Mouse (Mus musculus) ES-Bruce4 (cell line): ENCODE measurements around the gene Platr17.
A peak's percentile ranks its signal among the peaks of the same experiment; 100 is the strongest.

ENCODE experiments used
- CTCF ChIP-seq: IDR thresholded peaks from one replicate; pipeline ENCODE4 v1.8.1; 2011; ENCODE audit warnings: low read depth, low read length
- EP300 ChIP-seq: IDR thresholded peaks from 2 replicates; pipeline ENCODE4 v1.6.1; 2011; ENCODE audit warnings: low read depth, low read length; ENCODE audit not compliant: insufficient read depth

DNA sequence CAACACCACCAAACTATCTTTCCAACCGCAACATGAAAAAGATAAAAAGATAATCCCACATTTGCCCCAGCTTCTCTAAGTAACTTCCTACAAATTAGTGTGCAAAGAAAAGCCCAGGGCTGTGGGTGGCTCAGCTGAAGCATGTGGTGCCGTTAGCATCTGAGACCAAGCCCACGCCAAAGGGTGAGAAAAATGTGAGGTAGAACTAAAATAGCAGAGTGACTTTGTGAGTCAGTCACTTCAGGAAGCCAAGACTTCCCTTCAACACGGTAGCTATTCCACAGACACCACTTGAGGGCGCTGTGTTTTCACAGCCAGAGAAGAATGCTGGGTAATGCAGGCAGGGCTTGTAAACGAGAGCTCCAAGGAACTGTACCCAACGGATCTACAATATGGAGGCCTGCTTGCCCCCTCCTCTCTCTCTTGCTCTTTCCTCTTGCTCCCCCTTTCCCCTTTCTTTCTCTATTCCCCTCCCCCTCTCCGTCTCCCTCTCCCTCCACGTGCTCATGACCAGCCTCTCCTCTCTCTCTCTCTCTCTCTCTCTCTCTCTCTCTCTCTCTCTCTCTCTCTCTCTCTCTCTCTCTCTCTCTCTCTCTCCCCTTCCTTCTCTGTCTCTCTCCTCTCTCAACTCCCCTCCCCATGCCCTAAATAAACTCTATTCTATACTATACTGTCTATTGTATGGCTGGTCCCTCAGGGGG lies 39.5 kb upstream of the Platr17 start:
- TF ChIP-seq CTCF (peak; percentile 76), EP300 (no peak)
